Mouse (Mus musculus): ENCODE results near the gene Gstp3.

DNA sequence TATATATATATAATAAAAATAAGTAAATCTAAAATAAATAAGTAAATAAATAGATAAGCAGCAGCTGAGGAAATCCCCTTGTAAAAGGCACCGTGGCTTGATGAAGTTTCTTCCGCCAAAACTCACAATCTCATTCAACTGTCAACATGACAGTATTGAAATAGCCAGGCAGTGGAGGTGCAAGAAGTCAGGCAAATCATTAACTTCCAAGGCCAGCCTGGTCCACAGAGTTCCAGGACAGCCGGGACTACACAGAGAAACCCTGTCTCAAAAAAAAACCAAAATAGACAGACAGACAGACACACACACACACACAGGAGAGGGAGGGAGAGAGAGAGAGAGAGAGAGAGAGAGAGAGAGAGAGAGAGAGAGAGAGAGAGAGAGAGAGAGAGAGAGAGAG is 26.1 kb downstream of the Gstp3 start:
- TF ChIP-seq GATA1 (IDR thresholded peaks at IDR 0.05; ENCODE audit: borderline replicate concordance, low read length), result no peak
- TF ChIP-seq FLI1 (IDR thresholded peaks at IDR 0.05; ENCODE audit: low read length), result no peak
